Mouse (Mus musculus) left cerebral cortex, adult 18-20 months (tissue): ENCODE data around the gene Apba3. TPM values are rescaled to one million over a fixed set of nuclear protein-coding genes. Genes with fewer than 3 reads are reported as not detected.
"Not testable (repeated sequence)": the region's sequence is repeated elsewhere in the genome, so short reads cannot be mapped to it uniquely, and the experiment has no call there.

Experiments used
- DNase-seq, 2 experiments: peaks; one replicate each; pipeline ENCODE4 v3.0.0; 2021 to 2022; ENCODE audit warnings: low spot score in 2 of 2, mixed read lengths in 1 of 2
- long read RNA-seq, 2 experiments: library from polyadenylated mRNA; stranded (forward); transcript quantifications; one replicate each; pipeline ENCODE4 v2.0.0; 2021
- total RNA-seq, 2 experiments: library from RNA; stranded (reverse); gene quantifications; 2 replicates each; pipeline ENCODE4 v1.2.3; 2021

Gene Apba3
- 10 to 100 TPM; 36.7 to 42.7 TPM for total RNA-seq
- long read RNA-seq, experiment 1, transcript Apba3-201 (11 exons, 2,106 nt), result major isoform, 15 of 41 reads
- long read RNA-seq, experiment 1, partial matches to known transcripts, result 5 of 41 reads
- long read RNA-seq, experiment 1, other reads (novel, unspliced or antisense), result 21 of 41 reads
- long read RNA-seq, experiment 2, transcript Apba3-201 (11 exons, 2,106 nt), result major isoform, 6 of 18 reads
- long read RNA-seq, experiment 2, partial matches to known transcripts, result 1 of 18 reads
- long read RNA-seq, experiment 2, other reads (novel, unspliced or antisense), result 11 of 18 reads

DNA sequence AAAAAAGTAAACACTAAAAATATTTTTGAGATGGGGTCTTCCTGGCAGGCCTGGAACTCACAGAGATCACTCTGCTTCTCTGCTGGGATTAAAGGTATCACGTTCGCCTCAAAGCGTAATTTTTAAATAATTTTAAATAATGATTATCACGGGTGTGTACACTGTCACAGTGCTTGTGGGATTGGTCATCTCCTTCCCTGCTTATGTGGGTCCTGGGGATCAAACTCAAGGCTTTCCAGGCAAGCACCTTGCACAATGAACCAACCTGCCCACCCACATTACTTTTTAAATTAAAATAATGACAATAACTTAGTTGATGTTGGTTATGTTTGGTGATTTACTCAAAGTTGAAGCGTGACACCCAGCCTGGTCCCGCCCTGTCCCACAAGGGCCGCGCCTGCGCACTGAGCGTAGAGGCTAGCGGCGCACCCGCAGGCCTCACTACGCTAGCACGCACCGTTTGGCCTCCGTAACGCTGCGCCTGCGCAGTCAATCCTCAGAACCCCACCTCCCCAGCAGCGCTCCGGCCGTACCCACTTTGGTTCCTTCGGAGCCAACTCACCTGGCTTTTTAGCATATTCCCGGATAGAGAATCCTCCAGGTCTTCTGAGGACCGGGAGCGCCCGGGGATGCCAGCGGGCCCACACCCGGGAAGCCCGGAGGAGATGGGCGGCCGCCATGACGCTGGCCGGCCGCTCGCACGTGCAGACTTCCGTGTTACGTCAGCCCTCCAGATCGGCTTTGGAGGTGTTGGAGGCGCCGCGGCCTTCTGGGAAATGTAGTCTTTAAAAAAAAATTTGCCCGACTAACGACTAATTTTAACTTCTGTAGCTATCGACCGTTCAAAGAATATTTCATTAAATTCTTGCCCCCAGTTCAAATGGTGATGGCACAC lies at the start of gene Apba3, which contains the start of gene Mrpl54:
TSS of gene Apba3 (plus strand) at position 750 of the 895 bp plus-strand sequence.
TSS of gene Mrpl54 (minus strand) at position 724 of the 895 bp plus-strand sequence.
- DNase-seq, result peak; percentile 95 to 97

DNA sequence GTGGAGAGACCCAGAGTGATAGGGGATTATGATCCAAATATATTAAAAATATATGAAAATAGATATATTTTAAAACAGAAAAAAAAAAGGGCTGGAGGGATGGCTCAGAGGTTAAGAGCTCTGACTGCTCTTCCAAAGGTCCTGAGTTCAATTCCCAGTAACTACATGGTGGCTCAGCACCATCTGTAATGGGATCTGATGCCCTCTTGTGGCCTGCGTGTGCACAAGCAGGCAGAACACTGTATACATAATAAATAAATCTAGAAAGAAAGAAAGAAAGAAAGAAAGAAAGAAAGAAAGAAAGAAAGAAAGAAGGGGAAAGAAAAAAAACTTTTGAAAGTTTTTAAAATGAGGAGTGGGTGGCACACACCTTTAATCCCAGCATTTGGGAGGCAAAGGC lies 49.5 kb upstream of the Apba3 start:
- not testable (repeated sequence) for DNase-seq

GRCm38 (mm10) chr10:81217964-81218363 lies 48.8 kb upstream of the Apba3 start:
- peak; percentile 57 to 63 for DNase-seq

DNA sequence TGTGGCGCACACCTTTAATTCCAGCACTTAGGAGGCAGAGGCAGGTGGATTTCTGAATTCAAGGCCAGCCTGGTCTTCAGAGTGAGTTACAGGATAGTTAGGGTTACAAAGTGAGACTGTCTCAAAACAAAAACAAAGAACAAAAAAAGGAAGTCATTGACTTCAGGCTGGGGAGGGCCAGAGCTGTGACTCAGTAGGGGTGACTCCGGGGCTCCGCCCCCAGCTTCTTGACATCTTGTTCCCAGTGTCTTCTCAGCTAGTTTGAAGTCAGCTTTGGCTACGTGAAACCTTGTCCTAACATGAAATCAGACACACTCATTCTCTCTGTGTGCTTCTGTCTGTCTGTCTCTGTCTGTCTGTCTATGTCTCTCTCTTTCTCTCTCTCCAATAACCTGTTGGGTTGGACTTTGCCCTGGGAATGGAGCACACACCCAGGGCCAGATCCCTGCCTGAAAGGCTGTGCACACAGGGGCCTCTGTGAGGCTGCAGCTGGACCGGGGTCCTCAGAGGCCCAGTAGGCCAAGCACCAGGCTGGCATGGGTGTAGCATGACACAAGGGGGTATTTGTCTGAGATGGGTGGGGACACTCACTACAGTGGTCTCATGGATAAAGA lies 45.3 kb upstream of the Apba3 start:
- no peak for DNase-seq

DNA sequence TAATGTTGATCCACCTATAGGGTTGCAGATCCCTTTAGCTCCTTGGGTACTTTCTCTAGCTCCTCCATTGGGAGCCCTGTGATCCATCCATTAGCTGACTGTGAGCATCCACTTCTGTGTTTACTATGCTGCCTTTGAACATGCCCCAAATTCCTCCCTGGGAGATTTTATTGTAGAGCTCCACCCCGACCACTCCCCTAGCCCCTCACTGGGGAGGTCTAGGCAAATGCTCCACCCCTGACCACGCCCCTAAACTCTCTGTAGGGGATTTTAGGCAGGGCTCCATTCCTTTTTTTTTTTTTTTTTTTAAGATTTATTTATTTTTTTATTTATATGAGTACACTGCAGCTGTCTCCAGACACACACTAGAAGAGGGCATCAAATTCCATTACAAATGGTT lies 43.0 kb upstream of the Apba3 start:
- DNase-seq, result not testable (repeated sequence)

- DNase-seq, result peak; percentile 41 to 43
Observed at GRCm38 (mm10) chr10:81229735-81230437, 36.9 kb upstream of the Apba3 start.

DNA sequence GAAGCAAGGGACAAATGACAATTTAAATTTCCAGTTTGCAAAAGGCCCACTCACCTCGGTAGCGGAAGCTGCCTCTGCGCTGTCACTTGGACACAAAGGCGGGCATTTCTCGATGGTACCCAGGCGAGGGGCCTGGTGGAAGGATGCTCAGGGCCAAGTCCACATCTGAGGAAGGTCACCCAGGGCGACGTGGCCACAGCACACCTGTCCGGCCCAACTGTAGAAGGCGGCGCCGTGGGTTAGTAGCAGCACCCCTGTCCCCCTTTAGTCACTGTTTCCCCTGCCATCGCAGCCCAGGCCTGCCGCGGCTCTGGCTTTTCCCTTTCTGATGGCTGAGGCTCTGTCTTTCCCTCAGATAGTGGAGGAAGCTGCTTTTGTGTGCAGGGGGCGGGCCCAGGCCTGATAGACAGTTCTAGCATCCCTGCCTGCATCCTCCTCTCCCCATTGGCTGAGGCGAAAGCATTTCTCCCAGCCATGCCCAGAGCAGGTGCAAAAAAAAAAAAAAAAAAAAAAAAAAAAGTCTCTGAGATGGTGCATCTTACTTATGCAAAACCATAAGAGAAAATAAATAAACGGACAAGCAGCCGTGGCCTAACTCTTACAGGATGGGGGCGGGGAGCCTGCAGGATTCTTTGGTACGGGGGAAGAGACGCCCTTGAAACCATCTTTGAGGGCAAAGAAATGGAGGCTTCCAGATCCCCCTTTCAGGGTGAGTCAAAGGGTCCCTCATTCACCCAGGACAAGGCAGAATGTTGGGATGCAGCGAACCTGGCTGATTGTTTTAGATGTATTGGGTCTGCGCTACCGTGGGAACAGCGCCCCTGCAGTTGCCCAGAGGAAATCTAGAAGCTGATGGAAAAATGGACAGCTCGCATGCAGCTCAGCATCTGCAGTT lies 36.1 kb upstream of the Apba3 start, which contains the start of gene Atcay:
TSS of gene Atcay (minus strand) at position 396 of the 895 bp plus-strand sequence.
- DNase-seq, result peak; percentile 78 to 85

- peak in 1 of 2 experiments; percentile 4 for DNase-seq
Observed at GRCm38 (mm10) chr10:81231436-81231835, 35.3 kb upstream of the Apba3 start.

- peak; percentile 95 to 96 for DNase-seq
Observed at GRCm38 (mm10) chr10:81232580-81233225, 34.1 kb upstream of the Apba3 start, which contains the start of gene Zfr2. Gene Zfr2 (plus strand): TSS chr10:81233155.

- no peak for DNase-seq
Observed at GRCm38 (mm10) chr10:81233226-81233585, 33.6 kb upstream of the Apba3 start.

- peak in 1 of 2 experiments; percentile 2 for DNase-seq
Observed at GRCm38 (mm10) chr10:81234206-81234605, 32.6 kb upstream of the Apba3 start.

GRCm38 (mm10) chr10:81236471-81237268 lies 30.1 kb upstream of the Apba3 start:
- no peak for DNase-seq

GRCm38 (mm10) chr10:81238618-81239017 lies 28.1 kb upstream of the Apba3 start:
- no peak for DNase-seq

GRCm38 (mm10) chr10:81240876-81241275 lies 25.9 kb upstream of the Apba3 start:
- peak; percentile 75 for DNase-seq

- no peak for DNase-seq
Observed at GRCm38 (mm10) chr10:81242021-81242420, 24.7 kb upstream of the Apba3 start.

DNA sequence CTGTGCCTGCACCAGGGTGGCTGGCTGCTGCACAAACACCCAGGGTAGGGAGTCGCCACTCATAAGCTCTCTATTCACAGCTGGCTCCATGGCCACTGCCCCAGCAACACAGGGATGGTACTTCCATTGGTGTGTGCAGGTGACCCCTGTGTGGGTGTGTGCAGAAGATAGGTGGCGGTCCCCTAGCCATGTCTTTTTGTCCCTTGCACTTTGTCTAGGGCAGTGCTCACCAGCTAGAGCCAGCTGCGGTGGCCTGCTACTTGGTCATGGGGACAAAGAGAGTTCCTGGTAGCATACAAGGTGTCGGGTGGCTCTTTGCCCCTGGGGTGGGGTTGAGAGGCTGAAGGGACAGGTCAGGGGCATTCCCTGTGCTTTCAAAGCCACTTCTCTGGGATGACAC lies 22.6 kb upstream of the Apba3 start:
- DNase-seq, result no peak

- peak; percentile 81 to 84 for DNase-seq
Observed at GRCm38 (mm10) chr10:81244595-81244994, 22.2 kb upstream of the Apba3 start.

- DNase-seq, result peak in 1 of 2 experiments; percentile 69
Observed at GRCm38 (mm10) chr10:81245166-81245565, 21.6 kb upstream of the Apba3 start.
